Mouse (Mus musculus) embryonic facial prominence, embryonic 10.5 days (tissue): ENCODE measurements at regions not wholly inside any gene's neighbourhood (a gene's known extent, or its start where the extent isn't known, plus 50 kb on each side); places are given as distances from the start of the nearest gene placed in this dataset.

Experiments used
- DNase-seq: peaks from one replicate; pipeline ENCODE4 v3.0.0-alpha.2; 2017; ENCODE audit warnings: low spot score
- H3K27ac ChIP-seq: fragments of 300-500 bp; sonication (generic); replicated peaks from 2 replicates; pipeline ENCODE4 v1.5.1; 2016; ENCODE audit warnings: mild to moderate bottlenecking
- H3K27me3 ChIP-seq: fragments of 300-500 bp; sonication (generic); replicated peaks from 2 replicates; pipeline ENCODE4 v1.6.1; 2016; ENCODE audit warnings: low read depth, mild to moderate bottlenecking; ENCODE audit not compliant: poor library complexity, severe bottlenecking
- H3K36me3 ChIP-seq: fragments of 300-500 bp; sonication (generic); replicated peaks from 2 replicates; pipeline ENCODE4 v1.6.1; 2016; ENCODE audit warnings: mild to moderate bottlenecking, moderate library complexity
- H3K4me1 ChIP-seq: fragments of 300-500 bp; sonication (generic); 2 replicates; pipeline ENCODE4 v1.6.1; 2016
- H3K4me3 ChIP-seq: fragments of 300-500 bp; sonication (generic); 2 replicates; pipeline ENCODE4 v1.5.1; 2016; ENCODE audit warnings: mild to moderate bottlenecking, moderate library complexity
- H3K9me3 ChIP-seq: fragments of 300-500 bp; sonication (generic); 2 replicates; pipeline ENCODE4 v1.6.1; 2016; ENCODE audit warnings: mild to moderate bottlenecking
- WGBS: fragments of 180-500 bp; shearing (Covaris S2); methylation state at CpG from one replicate; pipeline ENCODE4 v1.1.7; 2016; 5-methylcytosine and 5-hydroxymethylcytosine counted together

DNA sequence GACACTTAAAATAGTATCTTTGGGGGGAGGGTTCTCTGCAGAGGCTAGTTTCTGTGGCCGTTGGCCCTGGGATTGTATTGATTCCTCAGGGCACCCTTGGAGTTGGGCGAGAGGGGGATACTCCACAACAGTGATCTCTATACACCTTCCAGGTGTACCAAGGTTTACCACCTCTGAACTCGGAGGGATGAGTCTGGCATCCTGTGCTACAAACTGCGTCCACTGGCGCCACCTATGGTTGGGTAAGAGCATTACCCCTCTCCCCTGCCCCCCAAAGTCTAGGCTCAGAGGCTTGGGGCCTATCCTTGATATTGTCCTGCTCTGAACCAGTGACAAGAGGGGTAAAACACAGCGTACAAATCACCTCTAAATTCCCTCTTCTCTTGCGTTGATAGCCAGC is 62.2 kb downstream of the Gm17728 start:
- DNase-seq: no peak
- no peak overlapping the region for H3K27ac ChIP-seq
- H3K4me3 ChIP-seq: no peak overlapping the region
- WGBS: 62% methylated on average over 7 of the region's 7 CpGs
- H3K4me1 ChIP-seq: no peaks in the 10 kb centered on the region
- H3K9me3 ChIP-seq: no peaks in the 10 kb centered on the region
- H3K36me3 ChIP-seq: no peaks in the 10 kb centered on the region
- H3K27me3 ChIP-seq: no peaks in the 10 kb centered on the region

DNA sequence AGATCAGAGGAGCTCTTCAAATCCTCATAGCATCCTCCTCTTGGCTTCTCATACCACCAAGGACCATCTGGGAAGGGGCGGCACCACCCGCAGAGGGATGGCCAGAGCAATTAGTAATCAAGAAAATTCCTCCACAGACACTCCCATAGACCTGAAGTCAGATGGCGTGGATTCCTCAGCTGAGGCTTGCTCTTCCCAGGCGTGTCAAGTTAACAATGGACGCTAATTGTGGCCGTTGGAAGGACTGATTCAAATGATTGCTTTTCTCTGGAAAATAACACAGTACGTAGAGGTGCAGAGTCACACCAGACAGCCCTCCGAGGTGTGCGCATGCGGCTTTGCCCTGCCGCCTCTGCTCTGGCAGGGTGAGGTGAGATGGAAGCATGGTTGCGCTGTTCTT is 62.7 kb downstream of the Gm17728 start:
- no peaks in the 10 kb centered on the region for H3K9me3 ChIP-seq
- H3K27ac ChIP-seq: no peak overlapping the region
- 75% methylated on average over 12 of the region's 12 CpGs for WGBS
- no peaks in the 10 kb centered on the region for H3K36me3 ChIP-seq
- no peaks in the 10 kb centered on the region for H3K27me3 ChIP-seq
- no peak for DNase-seq
- no peak overlapping the region for H3K4me3 ChIP-seq
- H3K4me1 ChIP-seq: no peaks in the 10 kb centered on the region

DNA sequence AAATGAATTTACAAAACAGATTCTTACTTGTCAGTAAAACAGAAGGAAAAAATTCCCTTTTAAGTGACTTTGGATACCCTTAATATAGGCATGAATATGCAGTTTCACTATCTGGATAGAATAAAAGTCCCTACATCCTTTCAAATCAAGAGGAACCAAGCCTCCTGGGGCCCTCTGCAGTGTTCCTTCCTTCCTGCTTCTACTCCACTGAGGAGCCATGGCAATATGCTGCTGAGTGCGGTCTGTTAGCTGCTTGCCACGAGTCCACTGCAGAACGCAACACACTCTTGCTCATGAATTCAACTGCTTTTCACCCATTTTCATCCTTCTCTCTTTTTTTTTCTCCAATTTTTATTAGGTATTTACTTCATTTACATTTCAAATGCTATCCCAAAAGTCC is 107.5 kb downstream of the Gm17728 start:
- DNase-seq: no peak
- 80% methylated on average over 3 of the region's 3 CpGs for whole genome bisulfite sequencing
- no peaks in the 10 kb centered on the region for H3K36me3 ChIP-seq
- no peak overlapping the region for H3K4me3 ChIP-seq
- H3K9me3 ChIP-seq: no peaks in the 10 kb centered on the region
- H3K4me1 ChIP-seq: no peaks in the 10 kb centered on the region
- no peaks in the 10 kb centered on the region for H3K27me3 ChIP-seq
- H3K27ac ChIP-seq: no peak overlapping the region

DNA sequence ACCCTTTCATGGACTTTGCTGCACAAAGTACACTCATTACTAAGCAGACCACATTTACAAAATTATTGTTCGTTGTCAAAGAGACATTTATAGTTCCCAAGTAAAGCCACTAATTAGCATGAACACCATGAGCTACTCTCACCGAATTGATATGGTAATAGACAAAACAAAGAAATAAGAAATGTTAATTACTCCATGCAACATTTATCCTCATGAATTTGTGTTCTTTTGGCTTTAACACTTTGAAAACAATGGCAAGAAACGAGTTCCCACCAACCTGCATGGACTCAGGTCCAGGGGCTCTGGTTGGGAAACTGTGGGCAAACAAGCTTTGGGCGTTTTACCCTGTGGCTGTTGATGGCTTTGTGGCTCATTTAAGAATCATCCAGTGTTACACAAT is 114.2 kb downstream of the Gm17728 start:
- 76% methylated on average over 4 of the region's 4 CpGs for WGBS
- Histone ChIP-seq H3K4me3 (no peak overlapping the region), H3K27ac (no peak overlapping the region), H3K9me3 (no peaks in the 10 kb centered on the region), H3K4me1 (no peaks in the 10 kb centered on the region), H3K27me3 (no peaks in the 10 kb centered on the region), H3K36me3 (no peaks in the 10 kb centered on the region)
- DNase-seq: no peak

- H3K27ac ChIP-seq: no peak overlapping the region
- DNase-seq: no peak
Observed at GRCm38 (mm10) chr17:9538371-9538770, 116.5 kb downstream of the Gm17728 start.

GRCm38 (mm10) chr17:9540156-9540555 is 118.3 kb downstream of the Gm17728 start:
- 92% methylated on average over 1 of the region's 1 CpGs for WGBS
- H3K36me3 ChIP-seq: no peaks in the 10 kb centered on the region
- H3K27me3 ChIP-seq: no peaks in the 10 kb centered on the region
- no peak overlapping the region for H3K4me3 ChIP-seq
- H3K9me3 ChIP-seq: 0 out of 2 replicates have a peak, but pooled peaks cover 6% of the 10 kb centered on the region
- H3K4me1 ChIP-seq: no peaks in the 10 kb centered on the region
- no peak for DNase-seq
- H3K27ac ChIP-seq: no peak overlapping the region

More at GRCm38 (mm10) chr17:9538371-9538770, 116.5 kb downstream of the Gm17728 start:
- no peaks in the 10 kb centered on the region for H3K4me1 ChIP-seq
- H3K27me3 ChIP-seq: no peaks in the 10 kb centered on the region
- H3K9me3 ChIP-seq: 0 out of 2 replicates have a peak, but pooled peaks cover 6% of the 10 kb centered on the region
- H3K4me3 ChIP-seq: no peak overlapping the region
- no peaks in the 10 kb centered on the region for H3K36me3 ChIP-seq

GRCm38 (mm10) chr17:9543224-9543797 is 121.5 kb downstream of the Gm17728 start:
- 0 out of 2 replicates have a peak, but pooled peaks cover 6% of the 10 kb centered on the region for H3K9me3 ChIP-seq
- DNase-seq: no peak
- H3K4me3 ChIP-seq: no peak overlapping the region
- 77% methylated on average over 5 of the region's 5 CpGs for WGBS
- no peaks in the 10 kb centered on the region for H3K36me3 ChIP-seq
- no peaks in the 10 kb centered on the region for H3K27me3 ChIP-seq
- H3K27ac ChIP-seq: no peak overlapping the region
- no peaks in the 10 kb centered on the region for H3K4me1 ChIP-seq

DNA sequence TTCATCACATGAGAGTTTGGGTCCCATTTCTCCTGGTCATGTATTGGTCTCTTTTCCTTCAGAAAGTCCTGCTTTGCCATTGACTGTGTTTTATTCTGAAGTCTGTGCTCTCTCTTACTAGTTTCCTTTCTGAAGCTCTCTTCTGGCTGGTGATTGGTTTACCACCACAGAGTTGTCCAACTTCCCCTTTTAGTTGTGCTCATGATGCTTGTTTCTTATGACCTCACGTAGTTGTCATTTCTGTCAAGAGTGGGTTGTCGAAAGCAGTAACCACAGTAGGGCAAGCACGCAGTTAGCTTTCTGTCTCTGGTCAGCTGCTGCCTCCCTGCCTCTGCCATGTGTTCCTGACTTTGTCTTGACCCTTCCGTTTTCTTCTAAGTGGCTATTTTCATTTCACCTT is 112.0 kb downstream of the Pabpc6 start:
- no peak for DNase-seq
- Histone ChIP-seq H3K36me3 (no peaks in the 10 kb centered on the region), H3K27me3 (no peaks in the 10 kb centered on the region), H3K9me3 (no peaks in the 10 kb centered on the region), H3K27ac (no peak overlapping the region), H3K4me3 (no peak overlapping the region), H3K4me1 (no peaks in the 10 kb centered on the region)
- 81% methylated on average over 4 of the region's 4 CpGs for WGBS

DNA sequence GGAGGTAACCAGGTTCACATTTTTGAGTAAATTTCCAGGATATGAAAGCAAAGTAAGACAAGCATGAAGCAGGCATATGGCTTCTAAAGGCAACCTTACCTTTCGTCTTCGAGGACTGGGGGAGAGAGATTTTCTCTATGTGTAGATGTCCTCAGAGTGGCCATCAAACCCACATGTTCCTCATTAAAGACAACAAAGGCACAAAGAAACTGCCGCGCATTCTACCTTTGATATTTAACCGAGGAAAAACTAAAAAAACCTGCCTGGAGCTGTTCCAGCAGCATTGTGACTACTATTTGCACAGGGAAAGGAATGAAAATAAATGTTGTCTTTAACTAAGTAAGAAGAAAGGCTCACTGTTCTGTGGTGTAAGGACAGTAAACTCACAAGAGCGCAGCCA is 102.7 kb downstream of the Pabpc6 start:
- Histone ChIP-seq H3K9me3 (no peaks in the 10 kb centered on the region), H3K27ac (no peak overlapping the region), H3K4me1 (no peaks in the 10 kb centered on the region), H3K27me3 (no peaks in the 10 kb centered on the region), H3K36me3 (no peaks in the 10 kb centered on the region), H3K4me3 (no peak overlapping the region)
- DNase-seq: peak; percentile 19
- WGBS: 41% methylated on average over 6 of the region's 6 CpGs

DNA sequence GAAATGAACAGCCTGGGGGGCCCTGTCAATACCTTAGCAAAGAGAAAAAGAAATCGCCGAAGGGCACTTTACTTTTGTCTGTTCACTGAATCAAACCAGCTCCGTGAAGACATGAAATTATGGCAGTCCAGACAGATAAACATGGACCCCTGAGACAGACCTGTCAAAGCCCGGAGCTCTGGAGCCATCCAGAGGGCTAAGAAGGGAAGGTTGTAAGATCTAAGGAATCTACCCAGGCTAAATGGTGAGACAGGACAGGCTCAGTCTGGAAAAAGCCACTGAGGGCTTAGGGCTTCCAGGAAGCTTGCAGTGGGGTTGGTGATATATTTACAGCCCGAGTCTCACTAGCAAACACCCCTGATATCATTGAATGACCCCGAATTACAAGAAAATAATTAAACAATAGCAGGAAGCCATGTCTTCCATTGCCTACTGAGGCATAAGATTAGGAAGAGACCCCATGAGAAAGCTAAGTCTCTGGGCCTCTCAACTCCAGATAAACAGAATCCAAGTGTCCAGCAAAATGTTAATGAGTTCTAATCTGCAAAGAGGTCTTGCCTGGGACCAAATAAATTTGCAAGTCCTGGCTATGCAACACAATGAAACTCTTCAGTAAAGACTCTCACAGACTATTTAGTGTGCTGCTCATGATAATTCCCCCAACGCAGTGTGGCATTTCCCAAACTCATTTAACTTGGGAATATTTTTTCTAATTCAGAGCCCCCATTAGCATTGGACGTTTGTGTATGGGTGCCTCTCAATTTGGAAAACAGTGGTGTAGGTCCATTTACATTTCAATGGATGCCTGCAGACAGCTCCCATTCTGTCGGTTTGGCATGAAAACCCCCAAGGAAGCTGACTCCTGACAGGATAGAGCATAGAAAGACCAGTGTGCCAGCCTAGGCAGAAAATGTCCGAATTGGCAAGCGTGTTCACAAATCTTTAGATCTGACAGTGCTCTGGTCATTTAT is 89.8 kb downstream of the Pabpc6 start:
- no peaks in the 10 kb centered on the region for H3K27me3 ChIP-seq
- no peak overlapping the region for H3K4me3 ChIP-seq
- H3K27ac ChIP-seq: no peak overlapping the region
- no peaks in the 10 kb centered on the region for H3K36me3 ChIP-seq
- H3K4me1 ChIP-seq: no peaks in the 10 kb centered on the region
- WGBS: 34% methylated on average over 11 of the region's 11 CpGs
- H3K9me3 ChIP-seq: peaks cover 2% of the 10 kb centered on the region; the same call in 1 of the 2 replicates
- no peak for DNase-seq

GRCm38 (mm10) chr17:9598131-9598530 is 71.4 kb downstream of the Pabpc6 start:
- no peaks in the 10 kb centered on the region for H3K4me1 ChIP-seq

GRCm38 (mm10) chr17:9600459-9600858 is 69.1 kb downstream of the Pabpc6 start:
- Histone ChIP-seq H3K27me3 (no peaks in the 10 kb centered on the region), H3K4me1 (no peaks in the 10 kb centered on the region), H3K4me3 (no peak overlapping the region), H3K36me3 (no peaks in the 10 kb centered on the region), H3K27ac (no peak overlapping the region), H3K9me3 (no peaks in the 10 kb centered on the region)
- no peak for DNase-seq
- WGBS: 79% methylated on average over 2 of the region's 2 CpGs

More at GRCm38 (mm10) chr17:9598131-9598530, 71.4 kb downstream of the Pabpc6 start:
- no peak overlapping the region for H3K27ac ChIP-seq
- H3K4me3 ChIP-seq: no peak overlapping the region
- H3K27me3 ChIP-seq: no peaks in the 10 kb centered on the region
- no peaks in the 10 kb centered on the region for H3K36me3 ChIP-seq
- WGBS: 82% methylated on average over 2 of the region's 2 CpGs
- H3K9me3 ChIP-seq: no peaks in the 10 kb centered on the region
- no peak for DNase-seq
